Mouse (Mus musculus) liver, embryonic 14.5 days (tissue): ENCODE measurements at regions not wholly inside any gene's neighbourhood (a gene's known extent, or its start where the extent isn't known, plus 50 kb on each side); places are given as distances from the start of the nearest gene placed in this dataset.

Experiments used
- ATAC-seq: fragments of 200-750 bp; cut with Nextera tagmentation; 2 replicates; pipeline ENCODE4 v1.8.0; 2017; ENCODE audit warnings: moderate number of reproducible peaks, mild to moderate bottlenecking, moderate library complexity; ENCODE audit not compliant: insufficient read depth
- DNase-seq, 3 experiments: peaks; one replicate each; pipeline ENCODE4 v3.0.0-alpha.2; 2012 to 2013; ENCODE audit warnings: low read depth in 3 of 3, low spot score in 3 of 3
- H3K27ac ChIP-seq: fragments of 300-500 bp; sonication (generic); 2 replicates; pipeline ENCODE4 v1.5.1; 2014; ENCODE audit warnings: moderate library complexity, mild to moderate bottlenecking, control low read depth, inconsistent platforms
- H3K27me3 ChIP-seq: fragments of 300-500 bp; sonication (generic); 2 replicates; pipeline ENCODE4 v1.6.1; 2014; ENCODE audit warnings: mild to moderate bottlenecking, low read length, moderate library complexity; ENCODE audit not compliant: control insufficient read depth, insufficient read depth
- H3K36me3 ChIP-seq: fragments of 300-500 bp; sonication (generic); replicated peaks from 2 replicates; pipeline ENCODE4 v1.6.1; 2014; ENCODE audit warnings: low read depth; ENCODE audit not compliant: control insufficient read depth, insufficient read depth
- H3K4me1 ChIP-seq, 2 experiments: fragments of 200-500 bp in 1 of 2; fragments of 300-500 bp in 1 of 2; sonication (generic) in 1 of 2; replicated peaks; 2 replicates each; pipeline ENCODE4 v1.6.1; 2012 to 2014; ENCODE audit warnings: antibody characterized with exemption in 1 of 2, inconsistent platforms in 1 of 2, low read length in 1 of 2; ENCODE audit not compliant: control insufficient read depth in 2 of 2, insufficient read depth in 2 of 2
- H3K4me2 ChIP-seq: fragments of 300-500 bp; sonication (generic); 2 replicates; pipeline ENCODE4 v1.6.1; 2014; ENCODE audit warnings: low read depth, mild to moderate bottlenecking, control low read depth, moderate library complexity
- H3K4me3 ChIP-seq, 2 experiments: fragments of 200-500 bp in 1 of 2; fragments of 300-500 bp in 1 of 2; sonication (generic) in 1 of 2; 2 replicates each; pipeline ENCODE4 v1.5.1; 2012 to 2014; ENCODE audit warnings: low read depth in 2 of 2, low read length in 2 of 2, mild to moderate bottlenecking in 2 of 2, control low read depth in 1 of 2, inconsistent platforms in 1 of 2, moderate library complexity in 1 of 2; ENCODE audit not compliant: insufficient read depth in 1 of 2
- H3K9ac ChIP-seq: fragments of 300-500 bp; sonication (generic); replicated peaks from 2 replicates; pipeline ENCODE4 v1.6.1; 2014; ENCODE audit warnings: mild to moderate bottlenecking, control low read depth, moderate library complexity
- H3K9me3 ChIP-seq: fragments of 300-500 bp; sonication (generic); 2 replicates; pipeline ENCODE4 v1.6.1; 2016; ENCODE audit warnings: low read length, mixed read lengths; ENCODE audit not compliant: control insufficient read depth
- CTCF ChIP-seq: IDR thresholded peaks from 2 replicates; pipeline ENCODE4 v1.5.1; 2016; ENCODE audit warnings: antibody characterized with exemption, low read depth, control low read depth
- EP300 ChIP-seq: IDR thresholded peaks from 2 replicates; pipeline ENCODE4 v1.6.1; 2016; ENCODE audit warnings: antibody characterized with exemption, low read depth
- WGBS: fragments of 180-500 bp; shearing (Covaris S2); extraction: QIAGEN DNeasy Blood & Tissue Kit; methylation state at CpG from one replicate; pipeline ENCODE4 v1.1.7; 2014; ENCODE audit not compliant: insufficient replicate concordance; 5-methylcytosine and 5-hydroxymethylcytosine counted together

DNA sequence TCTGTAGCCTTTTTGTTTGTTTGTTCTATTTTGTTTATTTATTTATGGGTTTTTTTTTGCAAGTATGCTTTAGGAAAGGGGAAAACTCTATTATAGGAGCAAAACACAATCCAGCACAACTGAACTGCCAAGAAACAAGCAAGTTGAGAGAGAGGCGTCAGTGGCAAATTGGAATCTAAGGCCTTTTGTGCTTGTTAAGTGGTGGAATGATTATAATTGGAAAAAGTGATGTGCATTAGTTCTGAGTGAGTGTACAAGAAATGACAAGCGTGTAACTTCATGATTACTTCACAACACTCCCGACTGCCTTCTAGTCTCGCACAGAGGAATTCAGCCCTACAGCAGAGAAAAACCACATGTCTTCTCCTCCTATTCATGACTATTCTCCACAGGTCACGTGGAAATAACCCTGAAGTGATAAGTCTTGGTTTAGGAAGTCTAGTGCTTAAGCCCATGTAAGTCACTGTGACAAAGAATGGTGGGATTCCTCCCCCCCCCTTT is 437.6 kb upstream of the Fign start:
- WGBS, result 63% methylated on average over 5 of the region's 5 CpGs
- DNase-seq, result no peak

DNA sequence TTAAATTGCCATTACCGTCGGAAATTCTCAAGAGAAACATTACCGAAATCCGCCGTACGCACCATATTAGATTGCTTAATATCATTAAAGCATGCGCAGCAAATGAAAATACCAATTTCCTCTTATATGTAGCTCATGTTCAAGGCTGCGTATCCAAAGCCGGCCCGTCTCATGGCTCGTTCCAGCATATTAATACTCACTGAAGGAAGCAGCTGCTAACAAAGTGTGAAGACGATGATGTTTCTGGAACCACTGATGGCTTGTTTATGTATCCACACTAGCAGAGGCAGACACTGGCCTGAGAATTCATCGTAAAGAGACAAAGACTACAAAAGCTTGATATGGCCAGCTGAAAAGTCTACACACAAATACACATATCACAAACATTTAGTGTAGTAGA is 437.0 kb upstream of the Fign start:
- DNase-seq, result no peak
- H3K27ac ChIP-seq, result no peak overlapping the region
- no peaks in the 10 kb centered on the region for H3K27me3 ChIP-seq
- no peak overlapping the region for H3K4me2 ChIP-seq
- no peaks in the 10 kb centered on the region for H3K4me1 ChIP-seq
- no peaks in the 10 kb centered on the region for H3K9me3 ChIP-seq
- no peak for TF ChIP-seq EP300
- no peak for TF ChIP-seq CTCF
- no peak overlapping the region for H3K4me3 ChIP-seq
- ATAC-seq, result no peak
- no peaks in the 10 kb centered on the region for H3K36me3 ChIP-seq
- H3K9ac ChIP-seq, result no peak overlapping the region
- WGBS, result 85% methylated on average over 13 of the region's 13 CpGs

More for the DNA sequence above, 437.6 kb upstream of the Fign start:
- Histone ChIP-seq H3K4me1 (no peaks in the 10 kb centered on the region), H3K4me3 (no peak overlapping the region), H3K27ac (no peak overlapping the region), H3K9me3 (no peaks in the 10 kb centered on the region), H3K9ac (no peak overlapping the region), H3K36me3 (no peaks in the 10 kb centered on the region), H3K4me2 (no peak overlapping the region), H3K27me3 (no peaks in the 10 kb centered on the region)
- TF ChIP-seq EP300 (no peak), CTCF (no peak)
- ATAC-seq, result no peak

DNA sequence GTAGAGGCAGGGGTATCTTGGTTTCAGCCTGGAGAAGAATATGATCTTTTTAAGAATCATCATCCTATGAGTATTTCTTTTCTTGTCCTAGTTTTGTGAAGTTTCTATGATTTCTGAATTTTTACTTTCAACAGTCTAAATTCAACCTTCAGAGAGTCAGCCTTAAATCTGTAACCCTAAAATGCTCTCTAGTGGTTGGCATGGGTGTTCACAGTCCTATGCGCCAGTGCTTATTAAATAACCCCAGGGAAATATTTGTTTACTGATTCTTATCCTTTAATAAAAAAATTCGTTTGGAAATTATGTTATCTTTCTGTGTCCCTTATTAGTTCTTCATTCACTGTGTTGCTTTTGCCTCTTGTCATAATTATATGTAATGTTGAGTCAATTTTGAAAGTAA is 436.5 kb upstream of the Fign start:
- no peaks in the 10 kb centered on the region for H3K4me1 ChIP-seq
- no peak for ATAC-seq
- 51% methylated on average over 2 of the region's 2 CpGs for WGBS
- no peaks in the 10 kb centered on the region for H3K9me3 ChIP-seq
- no peaks in the 10 kb centered on the region for H3K36me3 ChIP-seq
- TF ChIP-seq EP300 (no peak), CTCF (no peak)
- no peak overlapping the region for H3K9ac ChIP-seq
- no peaks in the 10 kb centered on the region for H3K27me3 ChIP-seq
- no peak for DNase-seq
- H3K27ac ChIP-seq, result no peak overlapping the region
- no peak overlapping the region for H3K4me3 ChIP-seq
- H3K4me2 ChIP-seq, result no peak overlapping the region

DNA sequence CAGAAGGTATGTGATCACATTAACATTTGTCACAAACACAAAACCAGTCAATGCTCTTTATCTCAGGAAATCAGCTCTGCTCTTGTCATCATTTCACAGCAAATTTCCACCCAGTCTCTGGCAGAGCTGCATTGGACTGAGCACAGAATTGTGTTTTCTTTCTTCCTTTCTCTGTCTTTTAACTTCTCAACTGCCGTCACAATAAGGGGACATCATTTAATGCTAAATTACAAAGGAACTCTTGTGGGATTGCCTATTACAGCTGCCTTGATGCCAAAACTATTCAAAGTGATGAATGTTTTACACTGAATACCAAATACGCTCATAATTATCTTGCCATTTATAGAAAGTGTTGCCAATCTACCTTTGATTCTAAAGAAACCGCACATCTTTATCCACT is 424.9 kb upstream of the Fign start:
- Histone ChIP-seq H3K36me3 (no peaks in the 10 kb centered on the region), H3K9me3 (no peaks in the 10 kb centered on the region), H3K4me2 (no peak overlapping the region), H3K27ac (no peak overlapping the region), H3K27me3 (no peaks in the 10 kb centered on the region), H3K4me3 (no peak overlapping the region), H3K9ac (no peak overlapping the region), H3K4me1 (no peaks in the 10 kb centered on the region)
- TF ChIP-seq CTCF (no peak), EP300 (no peak)
- ATAC-seq (no peak), DNase-seq (no peak)
- WGBS, result 72% methylated on average over 3 of the region's 3 CpGs

DNA sequence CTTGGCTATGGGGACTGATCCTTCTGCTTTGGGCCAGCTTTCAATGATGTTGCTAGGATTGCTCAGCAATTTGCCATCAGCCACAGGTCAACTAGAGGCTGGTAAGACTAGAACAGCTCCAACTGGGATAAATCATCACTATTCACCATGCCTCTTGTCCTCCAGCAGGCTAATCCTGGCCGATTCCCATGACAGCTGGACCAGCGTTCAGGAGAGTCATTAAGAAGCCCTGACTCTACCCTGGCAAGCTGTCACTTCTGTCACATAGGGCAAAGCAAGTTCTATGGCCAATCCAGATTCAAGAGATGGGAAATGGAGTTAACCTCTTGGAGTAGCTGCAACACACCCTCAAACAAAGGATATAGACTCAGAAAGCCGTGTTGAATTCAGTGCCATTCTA is 424.4 kb upstream of the Fign start:
- ATAC-seq, result no peak

DNA sequence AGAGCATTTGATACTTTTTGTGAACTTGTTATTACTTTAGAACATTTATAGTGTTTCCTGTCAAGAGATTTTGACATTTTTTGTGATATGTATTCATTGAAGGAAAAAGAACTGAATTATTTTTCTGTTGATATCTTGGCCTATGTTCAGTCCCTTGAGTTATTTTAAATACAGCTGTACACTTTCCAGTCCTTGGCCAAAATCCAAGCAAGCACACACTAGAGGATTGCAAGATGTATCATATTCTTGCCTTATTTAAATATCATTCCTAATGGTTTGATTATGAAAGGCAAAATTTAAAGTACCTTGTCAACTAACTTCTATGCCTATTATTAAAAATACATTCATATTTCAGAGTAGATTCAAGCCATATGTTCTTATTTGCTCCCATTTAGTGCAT is 397.9 kb upstream of the Fign start:
- H3K27me3 ChIP-seq, result no peaks in the 10 kb centered on the region
- no peak for TF ChIP-seq EP300
- no peak for TF ChIP-seq CTCF
- no peak overlapping the region for H3K27ac ChIP-seq
- no peaks in the 10 kb centered on the region for H3K9me3 ChIP-seq
- H3K4me3 ChIP-seq, result no peak overlapping the region
- H3K9ac ChIP-seq, result no peak overlapping the region
- DNase-seq (no peak), ATAC-seq (no peak)
- H3K4me2 ChIP-seq, result no peak overlapping the region
- no peaks in the 10 kb centered on the region for H3K4me1 ChIP-seq
- no peaks in the 10 kb centered on the region for H3K36me3 ChIP-seq

More for the DNA sequence above, 424.4 kb upstream of the Fign start:
- 45% methylated on average over 3 of the region's 3 CpGs for whole genome bisulfite sequencing
- H3K27me3 ChIP-seq, result no peaks in the 10 kb centered on the region
- H3K36me3 ChIP-seq, result no peaks in the 10 kb centered on the region
- no peaks in the 10 kb centered on the region for H3K9me3 ChIP-seq
- no peak overlapping the region for H3K9ac ChIP-seq
- DNase-seq, result no peak
- no peak overlapping the region for H3K27ac ChIP-seq
- no peak overlapping the region for H3K4me3 ChIP-seq
- no peaks in the 10 kb centered on the region for H3K4me1 ChIP-seq
- no peak overlapping the region for H3K4me2 ChIP-seq
- TF ChIP-seq CTCF, result no peak
- TF ChIP-seq EP300, result no peak
